Mouse (Mus musculus): ENCODE data around the gene S1pr3.

DNA sequence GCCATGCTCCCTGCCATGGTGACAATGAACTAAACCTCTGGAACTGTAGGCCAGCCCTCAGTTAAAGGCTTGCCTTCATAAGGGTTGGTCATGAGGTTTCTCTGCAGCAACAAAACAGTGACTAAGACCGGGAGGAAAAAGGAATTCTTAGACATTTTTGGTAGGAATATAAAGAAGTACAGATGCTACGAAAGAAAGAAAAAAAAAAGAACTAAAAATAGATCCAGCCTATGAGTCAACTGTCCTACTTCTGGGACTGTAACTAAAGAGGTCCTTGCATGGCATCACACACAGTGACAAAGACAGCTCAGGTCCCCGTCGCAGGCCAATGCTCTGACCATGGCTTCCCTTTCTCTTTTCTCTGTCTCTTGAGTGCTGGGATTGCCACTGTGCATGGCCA, 3.9 kb upstream of the S1pr3 start:
- TF ChIP-seq POLR2A (IDR thresholded peaks at IDR 0.05; ENCODE audit: low read depth, low read length), result no peak
- TF ChIP-seq CTCF (IDR thresholded peaks at IDR 0.05; ENCODE audit: borderline replicate concordance, insufficient read depth, low read length), result no peak
